Mouse (Mus musculus): ENCODE measurements around the gene 1810009A15Rik. TPM values are rescaled to one million over a fixed set of nuclear protein-coding genes. Genes with fewer than 3 reads are reported as not detected.

Gene 1810009A15Rik
- 55.6 and 58.8 TPM in 2 replicates for polyA plus RNA-seq (2015; fragmentation: Nextera tagmentation; extraction: Ambion mirVana)

DNA sequence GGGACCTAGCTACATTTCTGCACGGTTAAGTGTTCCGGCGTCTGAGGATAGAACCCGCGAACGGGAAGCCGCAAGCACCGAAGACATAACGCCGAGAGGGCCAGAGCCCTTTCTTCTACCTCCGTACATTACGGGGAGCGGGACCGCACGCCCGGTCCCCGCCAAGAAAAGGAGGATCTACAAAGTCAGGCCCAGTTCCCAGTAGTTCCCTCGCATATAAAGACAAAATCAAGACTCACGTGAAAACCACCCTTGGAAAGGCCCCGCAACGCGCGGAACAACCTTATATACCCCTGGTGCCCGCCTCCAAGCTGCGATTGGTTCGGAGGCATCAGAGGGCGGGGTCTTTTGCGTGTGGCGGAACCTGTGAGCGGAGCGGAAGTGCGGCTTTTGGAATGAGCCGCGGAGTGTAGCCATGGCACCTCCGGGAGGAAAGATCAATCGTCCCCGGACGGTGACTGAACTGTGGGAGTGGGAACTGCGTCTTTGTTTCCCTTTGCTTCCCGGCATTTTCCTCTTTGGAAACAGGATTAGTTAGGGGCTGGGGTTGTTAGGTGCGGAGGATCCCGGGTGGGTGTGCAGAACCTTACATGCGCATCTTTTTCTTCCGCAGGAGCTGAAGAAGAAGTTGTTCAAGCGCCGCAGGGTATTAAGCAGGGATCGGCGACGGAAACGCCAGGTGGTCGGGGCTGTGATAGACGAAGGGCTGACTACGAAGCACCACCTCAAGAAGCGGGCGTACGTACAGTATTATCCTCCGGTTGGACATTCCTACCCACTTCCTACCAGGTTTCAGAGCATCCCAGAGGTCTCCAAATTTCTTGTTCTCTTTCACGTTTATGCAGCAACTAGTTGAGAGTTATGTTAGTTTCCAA is at the start of gene 1810009A15Rik, which contains the start of gene Gm49416:
TSS of gene 1810009A15Rik (plus strand) at position 343 of the 875 bp plus-strand sequence.
TSS of gene Gm49416 (plus strand) at position 416 of the 875 bp plus-strand sequence.
- peak; percentile 95 for ATAC-seq (ENCODE audit: low read depth)
- Histone ChIP-seq H3K4me3 (peak within 1 kb of the TSS; percentile 60), H3K9me3 (no peaks in the 10 kb centered on the region), H3K27ac (replicated peaks) (peak within 1 kb of the TSS; percentile 91), H3K9ac (peak within 1 kb of the TSS; percentile 85), H3K4me2 (peak within 1 kb of the TSS; percentile 80), H3K4me1 (replicated peaks) (peaks cover 31% of the 10 kb centered on the region), H3K27me3 (no peaks in the 10 kb centered on the region), H3K36me3 (peaks cover 14% of the 10 kb centered on the region)
- under 1% methylated on average over 58 of the region's 58 CpGs for WGBS

DNA sequence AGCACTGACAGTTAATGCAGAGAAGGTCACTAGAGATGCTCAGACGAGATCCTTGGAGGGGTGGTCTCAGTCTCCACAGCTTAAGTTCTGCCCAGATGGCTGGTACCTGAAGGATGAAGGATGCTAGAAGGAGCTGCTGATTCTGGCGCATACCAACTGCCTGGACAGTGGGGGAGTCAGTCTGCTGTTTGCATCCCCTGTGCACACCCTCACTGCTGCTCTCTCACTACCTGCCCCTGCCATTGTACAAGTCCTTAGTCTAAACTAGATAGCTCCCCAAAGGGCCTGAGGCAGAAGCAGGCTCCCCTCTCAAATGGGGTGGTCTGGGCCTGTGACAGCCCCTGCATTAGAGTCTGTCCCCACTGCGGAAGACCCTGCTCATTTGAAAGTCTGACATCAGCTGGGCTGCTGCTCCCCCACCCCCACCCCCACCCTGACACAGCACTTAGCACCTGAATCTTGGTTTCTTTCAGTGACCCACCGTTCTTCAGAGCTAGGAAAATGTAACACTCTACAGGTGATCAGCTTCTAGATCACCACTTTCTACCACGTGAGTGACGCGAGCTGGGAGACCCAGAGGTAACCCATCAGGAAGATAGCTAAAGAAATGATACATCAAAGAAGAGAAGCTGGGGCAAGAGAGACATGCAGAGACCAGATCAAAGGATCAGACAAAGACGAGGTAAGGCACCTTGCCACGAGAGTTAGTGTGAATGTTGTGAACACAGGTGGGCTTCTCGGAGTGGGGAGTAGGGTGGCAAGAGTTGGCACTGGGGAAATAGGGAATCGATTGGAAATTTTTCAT is 49.3 kb upstream of the 1810009A15Rik start, which contains the start of gene Gng3:
TSS of gene Gng3 (minus strand) at position 92 of the 805 bp plus-strand sequence.
- WGBS = 37% methylated on average over 11 of the region's 11 CpGs
- H3K9ac ChIP-seq = peak within 1 kb of the TSS; percentile 93
- H3K27me3 ChIP-seq = no peaks in the 10 kb centered on the region

GRCm38 (mm10) chr19:8839908-8840791 is 48.5 kb upstream of the 1810009A15Rik start:
- no peak for ATAC-seq (ENCODE audit: low read depth)
- Histone ChIP-seq H3K27me3 (no peaks in the 10 kb centered on the region), H3K36me3 (peaks cover 35% of the 10 kb centered on the region), H3K27ac (replicated peaks) (peak overlapping the region; percentile 99), H3K4me2 (peak overlapping the region; percentile 77), H3K4me1 (replicated peaks) (peaks cover 51% of the 10 kb centered on the region), H3K9me3 (no peaks in the 10 kb centered on the region), H3K4me3 (peak overlapping the region; percentile 70), H3K9ac (peak overlapping the region; percentile 93)
- WGBS = 13% methylated on average over 29 of the region's 29 CpGs

More for the DNA sequence above, 49.3 kb upstream of the 1810009A15Rik start, which contains the start of gene Gng3:
- peaks cover 40% of the 10 kb centered on the region for H3K36me3 ChIP-seq
- peak within 1 kb of the TSS; percentile 77 for H3K4me2 ChIP-seq
- no peaks in the 10 kb centered on the region for H3K9me3 ChIP-seq
- peak within 1 kb of the TSS; percentile 99 for H3K27ac ChIP-seq (replicated peaks)
- peak; percentile 90 for ATAC-seq (ENCODE audit: low read depth)
- H3K4me1 ChIP-seq (replicated peaks) = peaks cover 51% of the 10 kb centered on the region
- peak within 1 kb of the TSS; percentile 70 for H3K4me3 ChIP-seq

- H3K27ac ChIP-seq (replicated peaks) = peak overlapping the region; percentile 99; the same call in 1 of the 2 replicates
- H3K27me3 ChIP-seq = no peaks in the 10 kb centered on the region
- peak overlapping the region; percentile 77 for H3K4me2 ChIP-seq
- H3K4me3 ChIP-seq = peak overlapping the region; percentile 70
- H3K36me3 ChIP-seq = peaks cover 36% of the 10 kb centered on the region
- H3K4me1 ChIP-seq (replicated peaks) = peaks cover 51% of the 10 kb centered on the region
- no peak for ATAC-seq (ENCODE audit: low read depth)
- H3K9me3 ChIP-seq = no peaks in the 10 kb centered on the region
- H3K9ac ChIP-seq = peak overlapping the region; percentile 93
- 91% methylated on average over 7 of the region's 7 CpGs for WGBS
Measured at GRCm38 (mm10) chr19:8841012-8841411, 47.6 kb upstream of the 1810009A15Rik start.

GRCm38 (mm10) chr19:8842961-8843360 is 45.7 kb upstream of the 1810009A15Rik start:
- H3K4me2 ChIP-seq = no peak overlapping the region
- no peaks in the 10 kb centered on the region for H3K9me3 ChIP-seq
- no peak for ATAC-seq (ENCODE audit: low read depth)
- H3K4me3 ChIP-seq = no peak overlapping the region
- H3K9ac ChIP-seq = no peak overlapping the region
- peaks cover 52% of the 10 kb centered on the region for H3K36me3 ChIP-seq
- no peak overlapping the region for H3K27ac ChIP-seq (replicated peaks)
- H3K27me3 ChIP-seq = no peaks in the 10 kb centered on the region
- H3K4me1 ChIP-seq (replicated peaks) = peaks cover 38% of the 10 kb centered on the region
- 89% methylated on average over 6 of the region's 6 CpGs for WGBS

GRCm38 (mm10) chr19:8844371-8845129 is 44.1 kb upstream of the 1810009A15Rik start:
- WGBS = 61% methylated on average over 5 of the region's 5 CpGs
- Histone ChIP-seq H3K4me2 (no peak overlapping the region), H3K4me3 (no peak overlapping the region), H3K9ac (no peak overlapping the region), H3K4me1 (replicated peaks) (peaks cover 25% of the 10 kb centered on the region), H3K27ac (replicated peaks) (no peak overlapping the region), H3K36me3 (peaks cover 66% of the 10 kb centered on the region), H3K27me3 (no peaks in the 10 kb centered on the region), H3K9me3 (no peaks in the 10 kb centered on the region)
- no peak for ATAC-seq (ENCODE audit: low read depth)

- Histone ChIP-seq H3K27me3 (no peaks in the 10 kb centered on the region), H3K4me3 (no peak overlapping the region), H3K36me3 (peaks cover 53% of the 10 kb centered on the region), H3K4me2 (no peak overlapping the region), H3K4me1 (replicated peaks) (no peaks in the 10 kb centered on the region), H3K9me3 (no peaks in the 10 kb centered on the region), H3K27ac (replicated peaks) (no peak overlapping the region), H3K9ac (0 out of 2 replicates have a peak overlapping the region, but pooled peaks have one; percentile 0)
- ATAC-seq (ENCODE audit: low read depth) = no peak
- WGBS = 86% methylated on average over 5 of the region's 5 CpGs
Measured at GRCm38 (mm10) chr19:8848356-8848755, 40.3 kb upstream of the 1810009A15Rik start.

- Histone ChIP-seq H3K4me1 (replicated peaks) (no peaks in the 10 kb centered on the region), H3K9ac (0 out of 2 replicates have a peak within 1 kb of the TSS, but pooled peaks have one; percentile 43), H3K27ac (replicated peaks) (no peak within 1 kb of the TSS), H3K4me2 (no peak within 1 kb of the TSS), H3K36me3 (peaks cover 40% of the 10 kb centered on the region), H3K9me3 (no peaks in the 10 kb centered on the region), H3K27me3 (no peaks in the 10 kb centered on the region), H3K4me3 (no peak within 1 kb of the TSS)
- WGBS = 38% methylated on average over 7 of the region's 7 CpGs
- ATAC-seq (ENCODE audit: low read depth) = no peak
Measured at GRCm38 (mm10) chr19:8850402-8850901, 38.2 kb upstream of the 1810009A15Rik start, which contains the start of gene Lrrn4cl. Gene Lrrn4cl (plus strand): TSS chr19:8850768.

DNA sequence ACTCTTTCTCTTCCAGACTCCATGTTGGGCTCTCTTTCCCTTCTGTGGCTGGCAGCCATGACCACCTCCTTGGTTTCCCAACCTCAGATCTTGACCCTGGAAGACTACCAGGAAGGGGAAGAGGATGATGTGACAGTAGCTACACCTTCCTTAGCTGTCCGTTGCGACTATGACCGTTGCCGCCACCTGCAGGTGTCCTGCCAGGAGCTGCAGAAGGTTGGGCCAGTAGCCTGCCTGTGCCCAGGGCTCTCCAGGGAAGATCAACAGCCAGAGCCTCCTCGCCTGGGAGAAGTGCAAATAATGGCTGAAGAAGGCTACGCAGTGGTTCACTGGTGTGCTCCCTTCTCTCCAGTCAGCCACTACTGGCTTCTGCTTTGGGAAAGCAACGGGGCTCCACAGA is 37.0 kb upstream of the 1810009A15Rik start:
- no peaks in the 10 kb centered on the region for H3K9me3 ChIP-seq
- H3K27ac ChIP-seq (replicated peaks) = no peak overlapping the region
- H3K4me1 ChIP-seq (replicated peaks) = no peaks in the 10 kb centered on the region
- WGBS = 52% methylated on average over 7 of the region's 7 CpGs
- H3K4me2 ChIP-seq = no peak overlapping the region
- peaks cover 28% of the 10 kb centered on the region for H3K36me3 ChIP-seq
- no peaks in the 10 kb centered on the region; the same call in 1 of the 2 replicates for H3K27me3 ChIP-seq
- no peak overlapping the region for H3K4me3 ChIP-seq
- no peak for ATAC-seq (ENCODE audit: low read depth)
- H3K9ac ChIP-seq = no peak overlapping the region

- no peak overlapping the region for H3K9ac ChIP-seq
- whole genome bisulfite sequencing = 57% methylated on average over 10 of the region's 10 CpGs
Measured at GRCm38 (mm10) chr19:8852236-8852928, 36.3 kb upstream of the 1810009A15Rik start.

More at GRCm38 (mm10) chr19:8852236-8852928, 36.3 kb upstream of the 1810009A15Rik start:
- no peak for ATAC-seq (ENCODE audit: low read depth)
- no peaks in the 10 kb centered on the region; the same call in 1 of the 2 replicates for H3K27me3 ChIP-seq
- no peak overlapping the region for H3K4me3 ChIP-seq
- H3K4me2 ChIP-seq = no peak overlapping the region
- no peaks in the 10 kb centered on the region for H3K9me3 ChIP-seq
- no peaks in the 10 kb centered on the region for H3K4me1 ChIP-seq (replicated peaks)
- H3K36me3 ChIP-seq = peaks cover 20% of the 10 kb centered on the region
- H3K27ac ChIP-seq (replicated peaks) = no peak overlapping the region
